Mouse (Mus musculus): ENCODE measurements around the gene Slc5a6. TPM values are rescaled to one million over a fixed set of nuclear protein-coding genes. Genes with fewer than 3 reads are reported as not detected.

Gene Slc5a6
- total RNA-seq, 2 experiments from 2014 or later = 14.2 to 15.3 TPM

GRCm38 (mm10) chr5:31012737-31013136, 36.0 kb downstream of the Slc5a6 start:
- DNase-seq (ENCODE audit: extremely low spot score in 1 of 2, low spot score in 1 of 2) = no peak

GRCm38 (mm10) chr5:31004184-31004583, 44.5 kb downstream of the Slc5a6 start:
- peak; percentile 94 to 99 for DNase-seq (ENCODE audit: extremely low spot score in 1 of 2, low spot score in 1 of 2)

- no peak for DNase-seq (ENCODE audit: extremely low spot score in 1 of 2, low spot score in 1 of 2)
These were observed 47.2 kb downstream of the Slc5a6 start for GRCm38 (mm10) chr5:31001560-31001959.

- DNase-seq (ENCODE audit: extremely low spot score in 1 of 2, low spot score in 1 of 2) = no peak
These were observed 47.7 kb downstream of the Slc5a6 start for GRCm38 (mm10) chr5:31000993-31001392.

GRCm38 (mm10) chr5:31000122-31000521, 48.6 kb downstream of the Slc5a6 start:
- no peak for DNase-seq (ENCODE audit: extremely low spot score in 1 of 2, low spot score in 1 of 2)

- DNase-seq (ENCODE audit: extremely low spot score in 1 of 2, low spot score in 1 of 2) = no peak
These were observed 49.4 kb downstream of the Slc5a6 start for GRCm38 (mm10) chr5:30999324-30999723.

GRCm38 (mm10) chr5:30998306-30998705, 50.4 kb downstream of the Slc5a6 start:
- DNase-seq (ENCODE audit: extremely low spot score in 1 of 2, low spot score in 1 of 2) = peak in 1 of 2 experiments; percentile 28

- no peak for DNase-seq (ENCODE audit: extremely low spot score in 1 of 2, low spot score in 1 of 2)
These were observed 53.7 kb downstream of the Slc5a6 start for GRCm38 (mm10) chr5:30994910-30995635.

GRCm38 (mm10) chr5:30994074-30994473, 54.6 kb downstream of the Slc5a6 start:
- no peak for DNase-seq (ENCODE audit: extremely low spot score in 1 of 2, low spot score in 1 of 2)

GRCm38 (mm10) chr5:30992980-30993676, 55.6 kb downstream of the Slc5a6 start:
- no peak for DNase-seq (ENCODE audit: extremely low spot score in 1 of 2, low spot score in 1 of 2)

Other genes starting within 250 kb of the Slc5a6 start
- gene Mapre3, start 234.3 kb downstream of the Slc5a6 start, total RNA-seq (2021) = 100 to 1,000 TPM; 230 to 250 TPM
- 10 to 100 TPM; 60.4 to 60.8 TPM for gene Tmem214, start 180.9 kb downstream of the Slc5a6 start, total RNA-seq (2021)
- gene Agbl5, start 160.2 kb downstream of the Slc5a6 start, total RNA-seq (2021) = 10 to 100 TPM; 13.0 to 14.5 TPM
- gene Ost4, start 141.1 kb downstream of the Slc5a6 start, total RNA-seq (2021) = 100 to 1,000 TPM in 1 of 2 experiments, 10 to 100 TPM in 1; 92.7 to 101 TPM
- 1 to 10 TPM; 2.5 to 3.4 TPM for gene Emilin1, start 135.5 kb downstream of the Slc5a6 start, total RNA-seq (2021)
- gene Khk, start 127.5 kb downstream of the Slc5a6 start, total RNA-seq (2021) = 10 to 100 TPM; 12.3 to 15.5 TPM
- gene Cgref1, start 103.3 kb downstream of the Slc5a6 start, total RNA-seq (2021) = 10 to 100 TPM; 14.5 to 16.7 TPM
- gene Preb, start 88.6 kb downstream of the Slc5a6 start, total RNA-seq (2021) = 100 to 1,000 TPM; 126 to 131 TPM
- under 1 TPM; 0.09 to 0.12 TPM for gene Tcf23, start 80.3 kb downstream of the Slc5a6 start, total RNA-seq (2021)
- 10 to 100 TPM; 69.4 to 78.9 TPM for gene Atraid, start 612 bp downstream of the Slc5a6 start, total RNA-seq (2021)
- gene Cad, start 5.9 kb upstream of the Slc5a6 start, total RNA-seq (2021) = 10 to 100 TPM; 16.9 to 18.0 TPM
- gene Dnajc5g, start 57.4 kb upstream of the Slc5a6 start, total RNA-seq (2021) = not detected
- 10 to 100 TPM; 78.9 to 86.5 TPM for gene Slc30a3, start 59.3 kb upstream of the Slc5a6 start, total RNA-seq (2021)
- not detected for gene Trim54, start 67.8 kb upstream of the Slc5a6 start, total RNA-seq (2021)
- gene Ucn, start 89.9 kb upstream of the Slc5a6 start, total RNA-seq (2021) = not detected
- 10 to 100 TPM; 55.0 to 59.0 TPM for gene Mpv17, start 105.3 kb upstream of the Slc5a6 start, total RNA-seq (2021)
- gene Gm29609, start 131.0 kb upstream of the Slc5a6 start, total RNA-seq (2021) = 1 to 10 TPM; 1.6 to 2.8 TPM
- gene Gtf3c2, start 131.2 kb upstream of the Slc5a6 start, total RNA-seq (2021) = 10 to 100 TPM; 50.8 to 77.4 TPM
- gene Snx17, start 144.3 kb upstream of the Slc5a6 start, total RNA-seq (2021) = 10 to 100 TPM; 76.8 to 83.9 TPM
- gene Eif2b4, start 144.5 kb upstream of the Slc5a6 start, total RNA-seq (2021) = 10 to 100 TPM; 46.8 to 56.7 TPM
- 10 to 100 TPM; 25.7 to 31.5 TPM for gene Zfp513, start 153.4 kb upstream of the Slc5a6 start, total RNA-seq (2021)
- gene Ppm1g, start 171.8 kb upstream of the Slc5a6 start, total RNA-seq (2021) = 10 to 100 TPM; 77.0 to 77.2 TPM
- gene Nrbp1, start 191.9 kb upstream of the Slc5a6 start, total RNA-seq (2021) = 10 to 100 TPM; 83.5 to 88.5 TPM
- gene Gm9970, start 192.3 kb upstream of the Slc5a6 start, total RNA-seq (2021) = not detected
- gene Krtcap3, start 202.8 kb upstream of the Slc5a6 start, total RNA-seq (2021) = 1 to 10 TPM; 2.0 to 3.1 TPM
- 10 to 100 TPM; 72.9 to 81.8 TPM for gene Ift172, start 242.2 kb upstream of the Slc5a6 start, total RNA-seq (2021)
- gene Fndc4, start 247.2 kb upstream of the Slc5a6 start, total RNA-seq (2021) = 100 to 1,000 TPM; 172 to 175 TPM
- under 1 TPM in 1 of 2 experiments, not detected in 1; 0.31 TPM for gene Gckr, start 248.5 kb upstream of the Slc5a6 start, total RNA-seq (2021)